Mouse (Mus musculus): ENCODE measurements around the gene Ptpn12. TPM values are rescaled to one million over a fixed set of nuclear protein-coding genes. Genes with fewer than 3 reads are reported as not detected.

Ptpn12 gene
- polyA plus RNA-seq, 1 experiment from 2014 or later: 23.0 TPM

DNA sequence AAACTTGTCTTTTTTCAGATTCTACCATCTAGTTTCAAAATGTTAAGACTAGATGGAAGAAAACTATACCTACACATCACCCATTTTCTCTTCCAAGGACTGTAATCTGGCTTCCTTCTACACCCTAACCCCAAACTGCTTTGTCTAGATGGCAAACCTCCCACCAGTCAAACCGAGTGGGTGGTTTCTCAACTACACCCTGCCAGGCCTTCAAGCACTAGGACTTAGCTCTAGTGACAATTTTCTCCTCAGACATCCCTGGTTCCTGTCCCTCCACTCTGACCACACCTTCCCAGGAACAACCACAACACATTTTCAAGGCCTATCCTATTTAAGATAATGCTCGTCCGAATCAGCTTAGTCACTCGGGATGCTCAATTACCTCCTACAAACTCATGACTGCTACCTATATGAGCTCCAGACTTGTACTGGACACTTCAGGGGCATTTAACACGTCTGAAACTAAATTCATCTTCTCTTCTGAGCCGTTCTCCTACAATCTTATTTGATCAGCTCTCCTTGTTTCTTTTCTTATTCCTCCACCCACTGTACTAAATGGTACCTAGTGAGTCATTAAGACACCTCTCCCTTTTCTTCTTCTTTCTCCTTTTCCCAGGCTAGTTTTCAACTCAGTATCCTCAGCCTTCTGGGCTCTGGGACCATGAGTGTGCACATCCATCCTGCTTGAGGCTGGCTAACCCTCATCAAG is 5.5 kb downstream of the Ptpn12 start:
- ATAC-seq (ENCODE audit: low FRiP score, low TSS enrichment): no peak
- H3K36me3 ChIP-seq (ENCODE audit: insufficient read depth, low read length): no peaks in the 10 kb centered on the region
- 81% methylated on average over 6 of the region's 6 CpGs for WGBS
- no peak overlapping the region for H3K9ac ChIP-seq (replicated peaks; ENCODE audit: low read length)
- no peak overlapping the region for H3K4me3 ChIP-seq (ENCODE audit: low read length)
- H3K4me2 ChIP-seq (replicated peaks; ENCODE audit: low read depth, low read length): no peak overlapping the region
- no peaks in the 10 kb centered on the region for H3K9me3 ChIP-seq (ENCODE audit: low read length)
- H3K27ac ChIP-seq (ENCODE audit: low read length): no peak overlapping the region
- H3K4me1 ChIP-seq (ENCODE audit: insufficient read depth, low read length): peaks cover 8% of the 10 kb centered on the region
- H3K27me3 ChIP-seq (ENCODE audit: insufficient read depth, low read length): no peaks in the 10 kb centered on the region

- Histone ChIP-seq H3K4me2 (replicated peaks; ENCODE audit: low read depth, low read length) (no peak overlapping the region), H3K9me3 (ENCODE audit: low read length) (no peaks in the 10 kb centered on the region), H3K36me3 (ENCODE audit: insufficient read depth, low read length) (no peaks in the 10 kb centered on the region), H3K27ac (ENCODE audit: low read length) (no peak overlapping the region), H3K4me3 (ENCODE audit: low read length) (no peak overlapping the region), H3K9ac (replicated peaks; ENCODE audit: low read length) (no peak overlapping the region), H3K4me1 (ENCODE audit: insufficient read depth, low read length) (peaks cover 8% of the 10 kb centered on the region), H3K27me3 (ENCODE audit: insufficient read depth, low read length) (no peaks in the 10 kb centered on the region)
- ATAC-seq (ENCODE audit: low FRiP score, low TSS enrichment): no peak
- WGBS: 90% methylated on average over 4 of the region's 4 CpGs
Measured at GRCm38 (mm10) chr5:21049006-21049405, 6.7 kb downstream of the Ptpn12 start.

DNA sequence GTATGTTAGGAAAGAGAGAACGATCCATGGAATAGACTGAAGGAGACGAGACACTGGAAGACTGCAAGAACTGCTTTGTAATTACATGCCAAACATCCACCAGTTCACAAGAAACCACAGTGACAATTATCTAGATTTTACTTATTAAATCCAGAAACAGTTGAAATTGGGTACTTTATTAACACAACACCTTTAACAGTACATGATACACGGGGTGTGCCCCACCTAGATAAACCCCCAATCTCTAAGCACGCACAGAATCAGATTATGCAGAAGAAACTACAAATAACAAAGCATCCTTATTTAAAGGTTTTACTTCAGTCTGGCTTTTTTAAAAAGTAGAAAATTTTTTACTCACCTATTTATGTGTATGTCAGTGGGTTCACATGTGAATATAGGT is 8.6 kb downstream of the Ptpn12 start:
- H3K4me3 ChIP-seq (ENCODE audit: low read length): no peak overlapping the region
- 0 out of 2 replicates have a peak, but pooled peaks cover 3% of the 10 kb centered on the region for H3K4me1 ChIP-seq (ENCODE audit: insufficient read depth, low read length)
- 93% methylated on average over 4 of the region's 4 CpGs for WGBS
- no peak overlapping the region for H3K9ac ChIP-seq (replicated peaks; ENCODE audit: low read length)
- H3K36me3 ChIP-seq (ENCODE audit: insufficient read depth, low read length): no peaks in the 10 kb centered on the region
- H3K27ac ChIP-seq (ENCODE audit: low read length): no peak overlapping the region
- H3K27me3 ChIP-seq (ENCODE audit: insufficient read depth, low read length): no peaks in the 10 kb centered on the region
- H3K4me2 ChIP-seq (replicated peaks; ENCODE audit: low read depth, low read length): no peak overlapping the region
- no peaks in the 10 kb centered on the region for H3K9me3 ChIP-seq (ENCODE audit: low read length)
- no peak for ATAC-seq (ENCODE audit: low FRiP score, low TSS enrichment)

- H3K36me3 ChIP-seq (ENCODE audit: insufficient read depth, low read length): no peaks in the 10 kb centered on the region
- no peak overlapping the region for H3K9ac ChIP-seq (replicated peaks; ENCODE audit: low read length)
- H3K27ac ChIP-seq (ENCODE audit: low read length): no peak overlapping the region
- H3K4me2 ChIP-seq (replicated peaks; ENCODE audit: low read depth, low read length): no peak overlapping the region
- ATAC-seq (ENCODE audit: low FRiP score, low TSS enrichment): no peak
- H3K4me1 ChIP-seq (ENCODE audit: insufficient read depth, low read length): no peaks in the 10 kb centered on the region
- H3K4me3 ChIP-seq (ENCODE audit: low read length): no peak overlapping the region
- H3K27me3 ChIP-seq (ENCODE audit: insufficient read depth, low read length): no peaks in the 10 kb centered on the region
- WGBS: 78% methylated on average over 7 of the region's 7 CpGs
- H3K9me3 ChIP-seq (ENCODE audit: low read length): no peaks in the 10 kb centered on the region
Measured at GRCm38 (mm10) chr5:21046150-21047048, 9.3 kb downstream of the Ptpn12 start.

GRCm38 (mm10) chr5:21045462-21045861 is 10.2 kb downstream of the Ptpn12 start:
- Histone ChIP-seq H3K36me3 (ENCODE audit: insufficient read depth, low read length) (no peaks in the 10 kb centered on the region), H3K4me1 (ENCODE audit: insufficient read depth, low read length) (no peaks in the 10 kb centered on the region), H3K4me2 (replicated peaks; ENCODE audit: low read depth, low read length) (no peak overlapping the region), H3K9me3 (ENCODE audit: low read length) (no peaks in the 10 kb centered on the region), H3K9ac (replicated peaks; ENCODE audit: low read length) (no peak overlapping the region), H3K27ac (ENCODE audit: low read length) (no peak overlapping the region), H3K27me3 (ENCODE audit: insufficient read depth, low read length) (no peaks in the 10 kb centered on the region), H3K4me3 (ENCODE audit: low read length) (no peak overlapping the region)
- 62% methylated on average over 2 of the region's 2 CpGs for WGBS
- ATAC-seq (ENCODE audit: low FRiP score, low TSS enrichment): no peak

DNA sequence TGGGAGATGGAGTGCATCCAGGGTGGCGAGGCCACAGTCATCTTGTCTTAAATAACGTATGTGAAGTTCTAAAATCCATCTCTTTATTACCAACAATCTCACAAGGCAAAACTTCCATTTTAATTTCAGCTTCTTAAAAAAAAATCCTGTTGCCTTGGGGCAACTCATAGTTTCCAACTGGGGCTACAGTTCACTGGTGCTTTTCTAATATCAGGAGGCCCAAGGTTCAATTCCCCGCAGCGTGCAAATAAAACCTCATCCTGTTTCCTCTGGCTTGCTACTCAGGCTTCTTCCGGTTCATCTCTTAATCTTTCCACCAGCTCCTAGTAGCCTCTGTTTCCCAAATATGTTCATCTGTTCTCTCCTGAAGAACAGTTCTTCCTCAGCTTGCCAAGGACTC is 17.6 kb downstream of the Ptpn12 start:
- no peak overlapping the region for H3K4me2 ChIP-seq (replicated peaks; ENCODE audit: low read depth, low read length)
- no peak overlapping the region for H3K9ac ChIP-seq (replicated peaks; ENCODE audit: low read length)
- H3K27ac ChIP-seq (ENCODE audit: low read length): no peak overlapping the region
- ATAC-seq (ENCODE audit: low FRiP score, low TSS enrichment): no peak
- 81% methylated on average over 5 of the region's 5 CpGs for WGBS
- no peaks in the 10 kb centered on the region for H3K36me3 ChIP-seq (ENCODE audit: insufficient read depth, low read length)
- H3K4me1 ChIP-seq (ENCODE audit: insufficient read depth, low read length): peaks cover 12% of the 10 kb centered on the region; the same call in 1 of the 2 replicates
- H3K4me3 ChIP-seq (ENCODE audit: low read length): no peak overlapping the region
- no peaks in the 10 kb centered on the region for H3K9me3 ChIP-seq (ENCODE audit: low read length)
- no peaks in the 10 kb centered on the region for H3K27me3 ChIP-seq (ENCODE audit: insufficient read depth, low read length)

- Histone ChIP-seq H3K4me3 (ENCODE audit: low read length) (no peak overlapping the region), H3K27me3 (ENCODE audit: insufficient read depth, low read length) (no peaks in the 10 kb centered on the region), H3K9me3 (ENCODE audit: low read length) (no peaks in the 10 kb centered on the region), H3K4me1 (ENCODE audit: insufficient read depth, low read length) (peaks cover 12% of the 10 kb centered on the region; the same call in 1 of the 2 replicates), H3K36me3 (ENCODE audit: insufficient read depth, low read length) (no peaks in the 10 kb centered on the region), H3K9ac (replicated peaks; ENCODE audit: low read length) (no peak overlapping the region), H3K4me2 (replicated peaks; ENCODE audit: low read depth, low read length) (no peak overlapping the region), H3K27ac (ENCODE audit: low read length) (no peak overlapping the region)
- no peak for ATAC-seq (ENCODE audit: low FRiP score, low TSS enrichment)
- WGBS: 51% methylated on average over 7 of the region's 7 CpGs
Measured at GRCm38 (mm10) chr5:21035689-21036480, 19.8 kb downstream of the Ptpn12 start.

- no peak overlapping the region for H3K27ac ChIP-seq (ENCODE audit: low read length)
- H3K27me3 ChIP-seq (ENCODE audit: insufficient read depth, low read length): no peaks in the 10 kb centered on the region
- no peak overlapping the region for H3K9ac ChIP-seq (replicated peaks; ENCODE audit: low read length)
- no peak overlapping the region for H3K4me3 ChIP-seq (ENCODE audit: low read length)
- H3K36me3 ChIP-seq (ENCODE audit: insufficient read depth, low read length): no peaks in the 10 kb centered on the region
- H3K4me1 ChIP-seq (ENCODE audit: insufficient read depth, low read length): peaks cover 12% of the 10 kb centered on the region; the same call in 1 of the 2 replicates
- no peaks in the 10 kb centered on the region for H3K9me3 ChIP-seq (ENCODE audit: low read length)
- H3K4me2 ChIP-seq (replicated peaks; ENCODE audit: low read depth, low read length): no peak overlapping the region
- WGBS: 66% methylated on average over 6 of the region's 6 CpGs
- no peak for ATAC-seq (ENCODE audit: low FRiP score, low TSS enrichment)
Measured at GRCm38 (mm10) chr5:21034388-21034966, 21.2 kb downstream of the Ptpn12 start.

DNA sequence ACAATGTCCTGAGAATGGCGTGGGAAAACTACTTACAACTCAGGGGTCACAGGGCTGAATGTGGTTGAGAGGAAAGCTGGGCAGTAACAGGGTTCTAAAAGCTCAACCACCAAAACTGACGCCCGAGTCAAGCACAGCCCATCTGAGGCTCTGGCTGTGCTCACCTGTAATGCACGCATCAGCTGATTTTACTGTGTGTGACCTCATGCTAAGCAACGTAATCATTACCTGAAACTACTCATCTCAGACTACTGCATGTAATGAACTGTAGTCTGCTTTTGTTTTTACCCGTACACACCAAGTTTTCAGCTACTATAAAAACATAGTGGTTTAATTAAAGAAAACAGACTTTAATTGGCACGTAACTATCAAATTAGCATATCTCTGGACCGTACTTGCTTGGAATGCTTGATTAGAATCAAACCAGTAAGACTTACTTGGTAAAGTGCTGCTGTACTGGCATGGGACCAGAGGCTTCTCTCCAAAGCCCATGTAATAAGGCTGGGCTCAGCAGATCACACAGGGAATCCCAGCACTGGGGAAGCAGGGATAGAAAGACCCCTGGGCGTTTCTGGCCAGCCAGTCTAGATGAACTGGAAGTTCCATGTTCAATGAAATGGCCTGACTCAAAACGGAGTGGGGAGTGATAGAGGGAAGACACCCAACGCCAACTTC is 22.2 kb downstream of the Ptpn12 start:
- H3K4me2 ChIP-seq (replicated peaks; ENCODE audit: low read depth, low read length): no peak overlapping the region; the same call in 1 of the 2 replicates
- no peaks in the 10 kb centered on the region for H3K9me3 ChIP-seq (ENCODE audit: low read length)
- H3K27ac ChIP-seq (ENCODE audit: low read length): no peak overlapping the region
- peak; percentile 71; the same call in 1 of the 2 replicates for ATAC-seq (ENCODE audit: low FRiP score, low TSS enrichment)
- peaks cover 5% of the 10 kb centered on the region; the same call in 1 of the 2 replicates for H3K36me3 ChIP-seq (ENCODE audit: insufficient read depth, low read length)
- no peaks in the 10 kb centered on the region for H3K27me3 ChIP-seq (ENCODE audit: insufficient read depth, low read length)
- no peak overlapping the region for H3K9ac ChIP-seq (replicated peaks; ENCODE audit: low read length)
- no peak overlapping the region for H3K4me3 ChIP-seq (ENCODE audit: low read length)
- peaks cover 12% of the 10 kb centered on the region; the same call in 1 of the 2 replicates for H3K4me1 ChIP-seq (ENCODE audit: insufficient read depth, low read length)
- WGBS: 57% methylated on average over 11 of the region's 11 CpGs
